Mouse (Mus musculus): ENCODE measurements around the gene Slc43a3. TPM values are rescaled to one million over a fixed set of nuclear protein-coding genes. Genes with fewer than 3 reads are reported as not detected.

Slc43a3 gene
- polyA plus RNA-seq, 1 experiment from 2014 or later: 5.2 TPM

- no peak for ATAC-seq (ENCODE audit: low FRiP score, low read depth)
- no peaks in the 10 kb centered on the region for H3K9me3 ChIP-seq
- WGBS: 94% methylated on average over 6 of the region's 6 CpGs
- no peak overlapping the region for H3K27ac ChIP-seq (replicated peaks)
- H3K27me3 ChIP-seq: no peaks in the 10 kb centered on the region
- H3K4me2 ChIP-seq: no peak overlapping the region
- no peaks in the 10 kb centered on the region for H3K4me1 ChIP-seq (replicated peaks)
- H3K4me3 ChIP-seq: no peak overlapping the region
- no peaks in the 10 kb centered on the region for H3K36me3 ChIP-seq
- H3K9ac ChIP-seq: no peak overlapping the region
These were observed 3.3 kb downstream of the Slc43a3 start for GRCm38 (mm10) chr2:84939711-84940110.

- H3K27me3 ChIP-seq: no peaks in the 10 kb centered on the region
- no peak for ATAC-seq (ENCODE audit: low FRiP score, low read depth)
- H3K4me2 ChIP-seq: no peak overlapping the region
- H3K9ac ChIP-seq: no peak overlapping the region
- WGBS: 81% methylated on average over 2 of the region's 2 CpGs
- no peak overlapping the region for H3K4me3 ChIP-seq
- no peaks in the 10 kb centered on the region for H3K4me1 ChIP-seq (replicated peaks)
- no peaks in the 10 kb centered on the region for H3K9me3 ChIP-seq
- H3K27ac ChIP-seq (replicated peaks): no peak overlapping the region
- no peaks in the 10 kb centered on the region for H3K36me3 ChIP-seq
These were observed 5.0 kb downstream of the Slc43a3 start for GRCm38 (mm10) chr2:84941332-84941731.

- no peaks in the 10 kb centered on the region for H3K27me3 ChIP-seq
- H3K27ac ChIP-seq (replicated peaks): no peak overlapping the region
- no peaks in the 10 kb centered on the region for H3K4me1 ChIP-seq (replicated peaks)
- H3K9ac ChIP-seq: no peak overlapping the region
- H3K9me3 ChIP-seq: no peaks in the 10 kb centered on the region
- no peak overlapping the region for H3K4me2 ChIP-seq
- 91% methylated on average over 4 of the region's 4 CpGs for WGBS
- no peak overlapping the region for H3K4me3 ChIP-seq
- no peaks in the 10 kb centered on the region for H3K36me3 ChIP-seq
- ATAC-seq (ENCODE audit: low FRiP score, low read depth): no peak
These were observed 5.4 kb downstream of the Slc43a3 start for GRCm38 (mm10) chr2:84941795-84942194.

- Histone ChIP-seq H3K4me3 (no peak overlapping the region), H3K9ac (no peak overlapping the region), H3K27me3 (no peaks in the 10 kb centered on the region), H3K36me3 (no peaks in the 10 kb centered on the region), H3K9me3 (no peaks in the 10 kb centered on the region), H3K27ac (replicated peaks) (no peak overlapping the region), H3K4me1 (replicated peaks) (no peaks in the 10 kb centered on the region), H3K4me2 (no peak overlapping the region)
- no peak for ATAC-seq (ENCODE audit: low FRiP score, low read depth)
- 90% methylated on average over 3 of the region's 3 CpGs for WGBS
These were observed 10.9 kb downstream of the Slc43a3 start for GRCm38 (mm10) chr2:84947154-84947771.

GRCm38 (mm10) chr2:84948252-84948651 is 11.9 kb downstream of the Slc43a3 start:
- no peak for ATAC-seq (ENCODE audit: low FRiP score, low read depth)
- no peaks in the 10 kb centered on the region for H3K9me3 ChIP-seq
- 93% methylated on average over 7 of the region's 7 CpGs for WGBS
- H3K4me1 ChIP-seq (replicated peaks): no peaks in the 10 kb centered on the region
- no peaks in the 10 kb centered on the region for H3K27me3 ChIP-seq
- H3K27ac ChIP-seq (replicated peaks): no peak overlapping the region
- no peak overlapping the region for H3K9ac ChIP-seq
- no peaks in the 10 kb centered on the region for H3K36me3 ChIP-seq
- no peak overlapping the region for H3K4me2 ChIP-seq
- no peak overlapping the region for H3K4me3 ChIP-seq

- Histone ChIP-seq H3K36me3 (no peaks in the 10 kb centered on the region), H3K27ac (replicated peaks) (no peak overlapping the region), H3K4me3 (no peak overlapping the region), H3K4me1 (replicated peaks) (no peaks in the 10 kb centered on the region), H3K4me2 (no peak overlapping the region), H3K9ac (no peak overlapping the region), H3K27me3 (no peaks in the 10 kb centered on the region), H3K9me3 (no peaks in the 10 kb centered on the region)
- ATAC-seq (ENCODE audit: low FRiP score, low read depth): no peak
- WGBS: 79% methylated on average over 2 of the region's 2 CpGs
These were observed 12.3 kb downstream of the Slc43a3 start for GRCm38 (mm10) chr2:84948721-84949120.

- Histone ChIP-seq H3K36me3 (no peaks in the 10 kb centered on the region), H3K9ac (no peak overlapping the region), H3K9me3 (no peaks in the 10 kb centered on the region), H3K4me2 (no peak overlapping the region), H3K27ac (replicated peaks) (no peak overlapping the region), H3K27me3 (no peaks in the 10 kb centered on the region), H3K4me1 (replicated peaks) (no peaks in the 10 kb centered on the region), H3K4me3 (no peak overlapping the region)
- ATAC-seq (ENCODE audit: low FRiP score, low read depth): no peak
- WGBS: 91% methylated on average over 8 of the region's 8 CpGs
These were observed 14.6 kb downstream of the Slc43a3 start for GRCm38 (mm10) chr2:84951027-84951426.

- 88% methylated on average over 1 of the region's 1 CpGs for WGBS
- H3K9me3 ChIP-seq: no peaks in the 10 kb centered on the region
- no peaks in the 10 kb centered on the region for H3K27me3 ChIP-seq
- no peak overlapping the region for H3K9ac ChIP-seq
- no peaks in the 10 kb centered on the region for H3K36me3 ChIP-seq
- no peak for ATAC-seq (ENCODE audit: low FRiP score, low read depth)
- H3K4me3 ChIP-seq: no peak overlapping the region
- no peaks in the 10 kb centered on the region for H3K4me1 ChIP-seq (replicated peaks)
- no peak overlapping the region for H3K27ac ChIP-seq (replicated peaks)
- no peak overlapping the region for H3K4me2 ChIP-seq
These were observed 15.9 kb downstream of the Slc43a3 start for GRCm38 (mm10) chr2:84952251-84952650.

- H3K4me2 ChIP-seq: no peak overlapping the region
- H3K9ac ChIP-seq: no peak overlapping the region
- ATAC-seq (ENCODE audit: low FRiP score, low read depth): no peak
- H3K36me3 ChIP-seq: no peaks in the 10 kb centered on the region
- 86% methylated on average over 4 of the region's 4 CpGs for WGBS
- H3K4me3 ChIP-seq: no peak overlapping the region
- H3K4me1 ChIP-seq (replicated peaks): no peaks in the 10 kb centered on the region
- no peak overlapping the region for H3K27ac ChIP-seq (replicated peaks)
- no peaks in the 10 kb centered on the region for H3K27me3 ChIP-seq
- H3K9me3 ChIP-seq: no peaks in the 10 kb centered on the region
These were observed 16.3 kb downstream of the Slc43a3 start for GRCm38 (mm10) chr2:84952693-84953092.

- H3K27ac ChIP-seq (replicated peaks): no peak overlapping the region
- H3K4me3 ChIP-seq: no peak overlapping the region
- H3K36me3 ChIP-seq: no peaks in the 10 kb centered on the region
- no peaks in the 10 kb centered on the region for H3K9me3 ChIP-seq
- H3K9ac ChIP-seq: no peak overlapping the region
- WGBS: 93% methylated on average over 9 of the region's 9 CpGs
- H3K27me3 ChIP-seq: no peaks in the 10 kb centered on the region
- H3K4me1 ChIP-seq (replicated peaks): no peaks in the 10 kb centered on the region
- no peak overlapping the region for H3K4me2 ChIP-seq
- ATAC-seq (ENCODE audit: low FRiP score, low read depth): no peak
These were observed 19.1 kb downstream of the Slc43a3 start for GRCm38 (mm10) chr2:84955435-84955834.

- ATAC-seq (ENCODE audit: low FRiP score, low read depth): no peak
- no peaks in the 10 kb centered on the region for H3K27me3 ChIP-seq
- H3K27ac ChIP-seq (replicated peaks): no peak overlapping the region
- H3K36me3 ChIP-seq: no peaks in the 10 kb centered on the region
- H3K4me1 ChIP-seq (replicated peaks): no peaks in the 10 kb centered on the region
- no peak overlapping the region for H3K4me3 ChIP-seq
- no peak overlapping the region for H3K4me2 ChIP-seq
- H3K9ac ChIP-seq: no peak overlapping the region
- 63% methylated on average over 5 of the region's 5 CpGs for WGBS
- no peaks in the 10 kb centered on the region for H3K9me3 ChIP-seq
These were observed 19.9 kb downstream of the Slc43a3 start for GRCm38 (mm10) chr2:84956274-84956673.

GRCm38 (mm10) chr2:84958588-84959264 is 22.3 kb downstream of the Slc43a3 start:
- no peak for ATAC-seq (ENCODE audit: low FRiP score, low read depth)
- no peaks in the 10 kb centered on the region for H3K4me1 ChIP-seq (replicated peaks)
- H3K27me3 ChIP-seq: no peaks in the 10 kb centered on the region
- no peaks in the 10 kb centered on the region for H3K36me3 ChIP-seq
- H3K4me3 ChIP-seq: no peak overlapping the region
- no peaks in the 10 kb centered on the region for H3K9me3 ChIP-seq
- H3K9ac ChIP-seq: no peak overlapping the region
- no peak overlapping the region for H3K27ac ChIP-seq (replicated peaks)
- no peak overlapping the region for H3K4me2 ChIP-seq
- 93% methylated on average over 11 of the region's 11 CpGs for WGBS

- Histone ChIP-seq H3K4me3 (no peak overlapping the region), H3K4me2 (no peak overlapping the region), H3K27ac (replicated peaks) (no peak overlapping the region), H3K4me1 (replicated peaks) (no peaks in the 10 kb centered on the region), H3K36me3 (no peaks in the 10 kb centered on the region), H3K9ac (no peak overlapping the region), H3K27me3 (no peaks in the 10 kb centered on the region), H3K9me3 (no peaks in the 10 kb centered on the region)
- no peak for ATAC-seq (ENCODE audit: low FRiP score, low read depth)
- WGBS: 86% methylated on average over 2 of the region's 2 CpGs
These were observed 24.9 kb downstream of the Slc43a3 start for GRCm38 (mm10) chr2:84961300-84961699.
